Mouse (Mus musculus) G1E (cell line): ENCODE results near the gene Tgm3.

Source experiments
- CTCF ChIP-seq: IDR thresholded peaks from 2 replicates; pipeline ENCODE4 v1.5.1; 2012; ENCODE audit warnings: low read depth, low read length, inconsistent platforms, mixed read lengths
- GATA1 ChIP-seq: IDR thresholded peaks from 2 replicates; pipeline ENCODE4 v1.6.1; 2012; ENCODE audit warnings: borderline replicate concordance, low read length, inconsistent platforms, mixed read lengths
- GATA2 ChIP-seq: IDR thresholded peaks from 2 replicates; pipeline ENCODE4 v1.6.1; 2012; ENCODE audit warnings: low read depth, low read length, inconsistent platforms, borderline replicate concordance
- POLR2AphosphoS5 ChIP-seq: IDR thresholded peaks from 2 replicates; pipeline ENCODE4 v1.6.1; 2012; ENCODE audit warnings: low read depth, low read length, inconsistent platforms; ENCODE audit not compliant: insufficient replicate concordance
- TAL1 ChIP-seq: conservative IDR thresholded peaks from 2 replicates; pipeline ENCODE4 v1.6.1; 2012; ENCODE audit warnings: low read depth, low read length, inconsistent platforms, mixed read lengths

GRCm38 (mm10) chr2:130027890-130028289, 15.7 kb downstream of the Tgm3 start:
- TF ChIP-seq CTCF (no peak), POLR2AphosphoS5 (no peak), TAL1 (no peak), GATA1 (no peak), GATA2 (no peak)
